Mouse (Mus musculus) CD4-positive, CD25-positive, alpha-beta regulatory T cell, adult 2 months (primary cell): ENCODE data around the gene Gm42791.

Source experiments
- DNase-seq: peaks from one replicate; pipeline ENCODE4 v3.0.0-alpha.2; 2012; ENCODE audit warnings: low read depth, low spot score

The Gm42791 gene

DNA sequence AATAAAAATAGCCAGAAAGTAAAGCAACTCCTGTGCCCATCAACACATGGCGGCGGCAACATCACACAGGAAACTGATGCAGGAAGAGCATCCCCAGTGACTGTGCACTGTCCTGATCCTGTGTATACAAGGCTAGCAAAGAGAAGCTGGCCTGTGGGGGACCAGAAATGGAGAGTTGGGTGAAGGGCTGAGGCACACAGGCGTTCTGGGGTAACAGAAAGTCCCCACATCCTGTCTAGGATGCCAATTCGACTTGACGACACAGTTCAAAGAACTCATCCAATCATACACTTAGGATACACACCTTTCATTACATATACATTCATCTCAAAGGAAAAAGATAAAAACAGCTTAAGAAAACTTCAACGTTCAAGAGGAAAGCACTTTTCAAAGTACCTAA is 106.9 kb downstream of the Gm42791 start:
- peak; percentile 51 for DNase-seq

DNA sequence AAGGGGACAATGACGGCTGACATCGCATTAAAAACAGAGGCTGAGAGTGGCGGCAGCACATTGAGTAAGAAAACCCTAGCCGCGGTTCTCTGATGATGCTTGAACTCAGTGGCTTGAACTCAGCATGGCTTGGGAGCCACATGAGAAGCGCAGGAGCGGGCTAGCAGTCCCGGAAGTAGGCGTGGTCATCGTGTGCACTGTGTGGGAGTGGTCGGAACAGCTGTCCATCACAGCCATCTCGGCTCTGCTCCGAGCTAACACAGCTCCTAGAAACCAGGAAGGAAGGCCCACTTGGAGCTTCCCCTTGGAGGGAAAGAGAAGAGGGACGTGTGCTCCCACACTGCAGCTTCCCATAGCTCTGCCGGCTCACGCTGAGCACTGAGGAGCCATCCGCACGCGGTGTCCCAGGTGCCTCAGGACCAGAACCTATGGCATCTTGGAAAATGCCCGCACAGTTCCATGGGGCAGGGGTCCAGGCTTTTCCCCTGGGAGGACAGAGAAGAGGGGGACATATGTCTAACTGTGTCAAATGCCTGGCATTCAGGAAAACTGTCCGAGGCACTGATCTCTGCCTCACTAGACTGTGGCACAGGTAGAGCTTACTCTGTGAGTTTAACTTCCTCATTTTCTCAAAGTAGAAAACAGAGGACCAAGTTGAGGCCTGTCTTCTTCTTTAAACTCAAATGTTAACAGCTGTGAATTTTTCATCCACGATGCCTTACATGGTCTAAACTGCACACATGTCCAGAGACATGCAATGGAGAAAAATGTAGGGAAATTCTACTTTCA is 108.9 kb downstream of the Gm42791 start:
- DNase-seq: peak; percentile 78

DNA sequence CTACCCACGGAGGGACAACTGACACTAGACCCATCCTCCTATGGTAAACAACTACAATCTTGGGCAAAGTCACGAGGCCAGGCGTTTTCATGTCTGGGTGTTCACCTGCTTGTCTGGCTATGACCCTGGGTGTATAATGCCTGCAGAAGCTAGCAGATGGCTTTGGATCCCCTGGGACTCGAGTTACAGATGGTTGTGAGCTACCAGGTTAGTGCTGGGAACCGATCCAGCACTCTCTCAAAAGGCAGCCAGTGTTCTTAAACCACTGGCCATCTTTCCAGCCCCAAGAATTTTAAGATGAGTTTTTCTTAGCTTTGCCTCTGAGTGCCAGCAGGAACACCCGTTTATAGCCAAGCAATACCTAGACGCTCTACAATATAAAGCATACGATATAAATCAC is 111.3 kb downstream of the Gm42791 start:
- DNase-seq: no peak

DNA sequence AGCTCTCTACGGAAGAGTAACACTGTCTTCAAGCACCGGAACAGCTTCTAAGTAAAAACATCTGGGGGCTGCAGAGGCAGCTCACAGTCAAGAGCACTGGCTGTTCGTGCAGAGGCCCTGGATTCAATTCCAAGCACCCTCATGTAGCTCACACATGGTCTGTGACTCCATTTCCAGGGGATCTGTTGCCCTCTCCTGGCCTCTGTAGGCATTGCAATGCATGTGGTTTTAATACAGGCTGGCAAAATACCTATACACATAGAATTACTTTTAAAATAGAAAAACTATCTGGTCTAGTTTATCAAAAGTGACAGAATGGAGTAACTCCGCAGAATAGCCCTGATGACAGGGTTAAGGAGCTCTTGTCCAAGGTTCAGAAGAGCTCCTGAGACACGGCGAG is 115.7 kb downstream of the Gm42791 start:
- DNase-seq: peak; percentile 57

DNA sequence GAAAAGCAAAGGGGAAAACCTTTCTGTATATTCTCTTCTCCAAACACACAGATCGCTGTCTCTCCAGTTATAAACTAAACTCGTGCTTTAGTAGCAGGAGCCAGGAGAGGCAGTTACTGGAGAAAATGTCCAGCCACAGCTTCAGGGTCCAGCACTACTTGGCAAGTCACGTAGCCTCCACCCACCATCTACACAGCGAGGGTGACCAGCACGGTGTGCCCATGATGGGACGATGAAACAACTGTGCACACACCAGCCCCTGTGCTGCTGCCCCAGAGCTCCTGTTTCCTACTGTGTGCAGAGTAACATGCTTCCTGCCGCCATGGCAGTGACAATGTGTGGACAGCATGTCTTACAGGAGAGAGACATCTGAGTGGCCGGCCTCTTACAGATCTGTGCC is 121.8 kb downstream of the Gm42791 start:
- no peak for DNase-seq

GRCm38 (mm10) chr5:148869583-148869982 is 125.4 kb downstream of the Gm42791 start:
- DNase-seq: no peak

DNA sequence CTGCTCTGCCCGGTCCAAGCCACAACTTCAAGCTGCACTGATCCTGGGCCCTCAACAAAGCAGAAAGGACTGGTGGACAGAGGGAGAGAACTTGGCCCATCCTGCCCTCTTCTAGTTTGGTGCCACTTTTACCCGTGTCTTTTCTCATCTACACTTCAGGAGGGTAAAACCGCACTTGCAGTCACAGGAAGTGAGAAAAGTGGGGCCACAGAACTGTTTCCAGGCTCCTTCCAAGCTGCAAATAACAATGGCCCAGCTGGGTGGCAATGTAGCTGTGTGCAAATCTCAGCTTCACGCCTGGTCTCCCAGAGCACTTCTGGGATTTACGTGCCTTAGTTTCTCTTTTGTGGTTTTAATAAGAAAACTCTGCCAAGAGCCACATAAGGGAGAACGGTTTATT is 127.2 kb downstream of the Gm42791 start:
- DNase-seq: peak; percentile 72

GRCm38 (mm10) chr5:148867171-148867570 is 127.8 kb downstream of the Gm42791 start:
- peak; percentile 17 for DNase-seq

DNA sequence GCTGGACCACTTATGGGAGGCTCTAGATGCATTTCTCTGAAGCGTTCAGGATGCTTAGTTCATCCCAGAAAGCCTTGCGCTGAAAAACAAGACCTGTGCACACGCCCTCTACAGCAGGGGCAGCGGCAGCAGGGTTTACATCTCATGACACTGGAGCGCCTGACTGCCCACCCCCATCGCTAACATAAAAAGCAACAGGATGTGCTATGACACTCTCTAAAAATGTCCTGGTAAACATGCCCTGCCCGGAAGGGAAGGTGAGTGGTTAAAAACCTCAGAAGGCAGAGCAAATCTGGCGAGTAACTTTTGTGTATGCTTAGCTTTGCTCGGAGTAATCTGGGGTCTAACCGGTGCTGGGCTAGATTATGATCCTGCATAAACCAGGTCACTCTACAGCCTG is 128.4 kb downstream of the Gm42791 start:
- peak; percentile 84 for DNase-seq

GRCm38 (mm10) chr5:148863409-148863808 is 131.5 kb downstream of the Gm42791 start:
- no peak for DNase-seq

DNA sequence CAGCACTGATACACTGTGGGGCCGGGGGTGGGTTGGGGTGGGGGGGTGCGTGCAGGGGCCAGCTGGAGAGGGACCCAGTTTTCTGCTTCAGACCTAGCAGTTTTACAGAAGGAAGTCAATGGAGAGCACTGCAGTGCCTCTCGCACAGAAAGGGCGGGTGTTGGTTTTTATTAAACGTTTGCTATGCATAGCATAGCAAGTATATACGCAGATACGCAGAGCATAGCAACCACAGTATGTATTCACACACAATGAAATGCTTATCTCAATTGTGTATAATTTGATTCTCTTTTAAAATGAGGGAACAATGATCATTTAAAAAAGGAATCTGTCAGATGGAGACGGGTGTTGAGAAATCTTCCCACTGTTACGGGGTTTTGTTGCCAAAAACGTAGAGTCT is 132.1 kb downstream of the Gm42791 start:
- DNase-seq: no peak

- DNase-seq: no peak
Observed at GRCm38 (mm10) chr5:148862136-148862535, 132.8 kb downstream of the Gm42791 start.

GRCm38 (mm10) chr5:148857522-148857921 is 137.4 kb downstream of the Gm42791 start:
- no peak for DNase-seq

- no peak for DNase-seq
Observed at GRCm38 (mm10) chr5:148855047-148855446, 139.9 kb downstream of the Gm42791 start.

GRCm38 (mm10) chr5:148854166-148854565 is 140.8 kb downstream of the Gm42791 start:
- DNase-seq: peak; percentile 17

DNA sequence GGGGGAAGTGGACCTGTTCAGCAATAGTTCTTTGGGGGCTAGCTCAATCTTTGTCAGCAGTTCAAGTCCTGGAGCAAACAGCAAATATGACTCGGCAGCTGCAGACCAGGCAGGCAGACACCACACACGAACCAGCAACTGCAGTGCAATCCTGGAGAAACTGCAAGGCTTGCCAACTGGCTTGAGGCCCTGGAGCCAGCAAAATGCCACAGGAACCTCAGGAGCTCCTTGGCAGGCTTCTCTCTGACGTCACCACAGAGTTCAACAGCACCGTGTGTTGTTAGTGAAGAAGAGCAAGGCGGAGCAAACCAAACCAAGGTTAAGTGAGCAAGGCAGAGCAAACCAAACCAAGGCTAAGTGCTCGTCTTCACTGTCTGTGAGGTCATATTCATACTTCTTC is 145.4 kb downstream of the Gm42791 start:
- DNase-seq: no peak

- DNase-seq: peak; percentile 64
Observed at GRCm38 (mm10) chr5:148847032-148847431, 147.9 kb downstream of the Gm42791 start.
